Mouse (Mus musculus): ENCODE results near the gene Stx8.

Gene Stx8

GRCm38 (mm10) chr11:68083562-68083961, 117.6 kb downstream of the Stx8 start:
- DNase-seq (ENCODE audit: low spot score in 2 of 2), result no peak

GRCm38 (mm10) chr11:68086221-68086620, 120.2 kb downstream of the Stx8 start:
- no peak for DNase-seq (ENCODE audit: low spot score in 2 of 2)

GRCm38 (mm10) chr11:68089426-68089825, 123.4 kb downstream of the Stx8 start:
- no peak for DNase-seq (ENCODE audit: low spot score in 2 of 2)

GRCm38 (mm10) chr11:68089885-68090592, 124.0 kb downstream of the Stx8 start:
- no peak for DNase-seq (ENCODE audit: low spot score in 2 of 2)

DNA sequence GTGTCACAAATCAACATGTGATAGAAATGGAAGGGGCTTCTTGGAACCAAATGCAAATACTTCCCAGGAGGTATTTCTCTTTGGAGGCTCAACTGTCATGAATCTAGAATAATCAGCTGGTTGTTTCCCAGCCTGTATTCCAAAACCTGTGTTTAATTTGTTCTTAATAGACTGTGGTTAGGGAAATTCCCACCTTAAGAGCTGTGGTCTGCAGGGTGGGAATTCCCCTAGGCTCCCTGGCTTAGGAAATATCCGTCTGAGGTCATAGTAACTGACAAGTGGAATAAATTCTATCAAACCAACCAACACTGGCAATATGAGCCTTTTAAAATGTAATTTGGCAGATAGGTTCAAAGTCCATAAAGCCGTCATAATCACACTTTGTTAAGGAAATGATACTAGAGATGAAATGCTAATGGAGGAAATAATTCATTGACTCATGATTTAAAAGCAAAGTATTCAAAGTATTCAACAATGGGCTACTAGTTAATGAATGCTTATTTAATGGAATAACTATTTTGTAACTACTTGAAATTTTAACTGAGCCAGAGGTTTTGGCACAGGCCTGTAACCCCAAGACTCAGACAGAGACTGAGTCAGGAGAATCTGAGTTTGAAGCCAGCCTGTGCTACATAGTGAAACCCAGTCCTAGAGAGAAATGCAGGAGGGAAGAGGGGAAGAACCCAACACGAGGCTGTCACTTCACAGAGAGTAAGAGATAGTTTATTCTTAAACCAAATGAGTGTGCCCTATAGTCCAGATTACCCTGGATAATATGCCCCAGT, 126.2 kb downstream of the Stx8 start:
- DNase-seq (ENCODE audit: low spot score in 2 of 2), result no peak

DNA sequence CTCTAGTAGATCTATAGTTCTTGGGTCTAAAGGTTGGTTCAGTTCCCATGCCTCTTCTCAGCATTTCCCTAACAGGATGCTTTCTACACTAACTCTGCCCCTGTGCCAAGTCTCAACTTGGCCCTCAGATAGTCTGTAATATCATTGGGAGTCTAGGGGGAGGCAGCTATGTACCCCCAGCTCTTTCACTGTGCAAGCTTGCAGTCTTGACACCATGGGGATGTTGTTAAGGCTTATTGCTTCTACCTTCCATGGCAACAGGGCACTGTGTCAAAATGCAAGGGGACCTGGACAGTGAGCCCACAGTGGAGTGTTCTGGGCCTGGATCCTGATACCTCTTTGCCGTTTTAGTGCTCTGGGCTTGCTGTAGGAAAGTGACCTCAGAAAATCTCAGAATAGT, 135.6 kb downstream of the Stx8 start:
- DNase-seq (ENCODE audit: low spot score in 2 of 2), result no peak

DNA sequence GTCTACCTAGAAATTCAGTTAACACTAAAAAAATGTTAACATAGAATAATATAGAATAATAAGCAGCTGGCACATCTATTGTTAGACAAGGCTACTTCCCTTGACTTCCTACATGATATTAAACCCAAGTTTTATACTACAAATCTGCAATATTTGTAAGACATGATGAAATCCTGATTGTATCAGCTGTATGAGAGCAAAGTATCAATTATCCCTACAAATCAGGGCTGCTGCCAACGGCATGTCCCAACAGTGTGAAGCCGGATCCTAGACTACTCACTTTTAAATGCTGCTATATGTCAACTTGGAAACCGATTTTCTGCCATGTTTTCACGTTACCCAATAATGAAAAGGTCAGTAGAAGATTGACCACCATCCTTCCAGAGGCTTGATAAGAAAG, 137.5 kb downstream of the Stx8 start:
- DNase-seq (ENCODE audit: low spot score in 2 of 2), result no peak

DNA sequence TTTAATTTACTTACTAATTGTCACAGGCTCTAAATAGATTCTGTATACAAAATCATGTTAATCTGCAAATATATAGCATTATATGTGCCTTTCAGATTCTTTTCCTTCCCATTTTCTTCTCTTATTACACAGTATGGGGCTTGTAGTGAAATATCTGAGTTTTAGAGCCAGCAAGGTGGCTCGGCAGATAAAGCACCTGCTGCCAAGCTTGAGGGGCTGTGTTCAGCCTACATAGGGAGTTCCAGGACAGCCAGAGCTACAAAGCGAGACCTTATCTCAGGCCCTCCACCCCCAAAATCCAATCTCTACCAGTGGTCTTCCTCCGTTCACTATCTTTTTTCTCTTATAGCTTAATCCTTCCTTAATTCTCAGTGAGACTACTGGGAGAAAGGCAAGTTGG, 140.1 kb downstream of the Stx8 start:
- DNase-seq (ENCODE audit: low spot score in 2 of 2), result no peak

DNA sequence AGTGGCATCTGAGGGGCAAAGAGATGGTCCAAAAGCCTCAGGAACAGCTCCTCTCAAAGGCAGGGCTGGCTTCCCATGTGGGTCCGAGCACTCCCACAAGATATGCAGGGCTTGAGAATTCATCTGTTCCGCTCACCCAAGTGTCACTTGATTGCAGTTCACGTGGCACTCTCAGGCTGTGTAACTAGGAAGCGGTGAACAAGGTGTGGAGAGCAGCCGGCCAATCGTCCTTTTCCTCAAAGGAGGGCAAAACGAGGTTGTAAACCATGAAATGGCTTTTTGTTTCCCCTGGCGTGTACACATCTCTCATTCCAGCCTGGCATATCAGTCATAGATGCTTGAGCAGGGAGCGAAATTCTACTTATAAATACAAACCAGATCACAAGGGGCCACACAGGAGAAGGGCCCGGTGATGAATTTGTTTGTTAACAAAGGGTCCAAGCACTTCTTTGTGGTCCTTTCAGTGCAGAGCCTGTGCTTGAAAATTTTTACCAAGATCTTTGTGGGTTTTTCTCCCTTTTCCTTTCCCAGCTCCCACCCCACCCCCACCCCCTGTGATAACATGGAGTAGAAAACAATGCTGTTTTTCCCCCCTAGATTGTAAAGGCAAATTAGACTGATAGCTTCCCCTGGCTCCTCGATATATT, 147.6 kb downstream of the Stx8 start:
- no peak for DNase-seq (ENCODE audit: low spot score in 2 of 2)

GRCm38 (mm10) chr11:68114202-68114601, 148.2 kb downstream of the Stx8 start:
- DNase-seq (ENCODE audit: low spot score in 2 of 2), result no peak

- no peak for DNase-seq (ENCODE audit: low spot score in 2 of 2)
These were observed 150.2 kb downstream of the Stx8 start for GRCm38 (mm10) chr11:68116157-68116556.

DNA sequence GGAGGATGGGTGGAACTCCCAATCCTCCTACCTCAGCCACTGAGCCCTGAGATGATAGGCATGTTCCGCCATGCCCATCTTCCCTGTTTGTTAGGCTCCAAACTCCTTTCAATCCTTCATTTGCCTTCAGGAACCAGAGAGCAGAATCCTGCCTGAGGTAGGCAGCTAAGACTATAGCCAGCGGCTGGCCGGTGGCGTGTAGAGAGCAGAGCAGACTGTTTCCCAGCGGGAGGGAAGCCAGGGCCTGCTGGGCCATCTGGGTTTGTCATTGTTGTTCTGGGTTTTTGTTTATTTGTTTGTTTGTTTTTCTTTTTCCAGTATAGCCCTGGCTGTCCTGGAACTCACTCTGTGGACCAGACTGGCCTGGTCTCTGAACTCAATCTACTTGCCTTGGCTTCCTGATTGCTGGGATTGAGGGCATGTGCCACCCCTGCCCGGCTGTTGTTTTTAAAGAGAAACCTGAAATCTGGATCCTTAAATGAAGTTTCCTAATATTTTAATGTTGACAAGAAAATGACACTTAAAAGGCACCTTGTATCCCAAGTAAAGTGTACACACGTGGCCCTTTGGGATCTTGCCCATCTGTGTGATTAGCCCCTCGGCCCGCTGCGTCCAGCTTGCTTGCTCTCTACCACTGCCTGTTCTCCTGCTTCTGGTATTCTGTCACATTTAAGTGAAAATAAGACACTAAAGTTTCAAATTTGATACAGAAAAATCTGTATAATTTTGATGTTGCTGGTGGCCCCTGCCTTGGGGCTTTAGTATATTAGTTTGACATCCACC, 152.1 kb downstream of the Stx8 start:
- peak in 1 of 2 experiments; percentile 11 for DNase-seq (ENCODE audit: low spot score in 2 of 2)

DNA sequence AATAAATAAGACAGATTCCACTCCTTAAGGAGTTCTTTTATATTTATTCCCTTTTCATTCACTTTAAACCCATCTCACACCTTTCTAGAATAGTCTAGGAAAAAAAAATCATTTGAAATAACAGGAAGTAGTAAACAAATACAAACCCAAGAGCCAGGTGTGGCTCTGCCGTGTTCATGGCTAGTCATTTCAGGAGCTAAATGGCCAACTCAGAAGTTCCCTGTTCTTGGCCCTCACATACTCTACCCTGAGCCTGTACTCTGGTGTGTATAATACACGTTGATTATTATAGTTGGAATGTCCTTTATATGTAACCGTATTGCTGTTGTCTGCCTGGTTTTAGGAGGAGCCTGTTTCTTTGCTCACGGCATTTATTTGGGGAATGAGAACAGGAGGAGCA, 152.7 kb downstream of the Stx8 start:
- no peak for DNase-seq (ENCODE audit: low spot score in 2 of 2)

GRCm38 (mm10) chr11:68119136-68119535, 153.1 kb downstream of the Stx8 start:
- no peak for DNase-seq (ENCODE audit: low spot score in 2 of 2)

DNA sequence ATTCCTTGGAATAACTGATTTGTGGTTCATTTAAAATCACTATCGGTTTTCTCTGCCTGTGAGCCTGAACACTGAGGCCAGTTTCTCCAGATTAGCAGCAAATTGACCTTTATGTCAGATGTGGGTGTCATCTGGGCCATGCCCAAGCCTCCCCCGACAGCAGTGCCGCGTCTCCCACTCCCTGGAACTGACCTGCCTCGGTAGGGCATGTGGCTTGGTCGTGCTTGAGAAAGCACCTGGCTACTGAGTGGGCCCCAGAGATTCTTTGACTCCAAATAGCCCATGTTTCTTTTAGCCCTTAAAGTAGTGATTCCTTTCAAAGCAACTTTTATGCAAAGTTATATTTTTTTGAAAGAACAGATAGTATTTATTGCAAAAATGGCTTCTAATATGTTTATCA, 155.3 kb downstream of the Stx8 start:
- no peak for DNase-seq (ENCODE audit: low spot score in 2 of 2)

GRCm38 (mm10) chr11:68121660-68122059, 155.7 kb downstream of the Stx8 start:
- DNase-seq (ENCODE audit: low spot score in 2 of 2), result no peak

GRCm38 (mm10) chr11:68126071-68126470, 160.1 kb downstream of the Stx8 start:
- DNase-seq (ENCODE audit: low spot score in 2 of 2), result no peak

DNA sequence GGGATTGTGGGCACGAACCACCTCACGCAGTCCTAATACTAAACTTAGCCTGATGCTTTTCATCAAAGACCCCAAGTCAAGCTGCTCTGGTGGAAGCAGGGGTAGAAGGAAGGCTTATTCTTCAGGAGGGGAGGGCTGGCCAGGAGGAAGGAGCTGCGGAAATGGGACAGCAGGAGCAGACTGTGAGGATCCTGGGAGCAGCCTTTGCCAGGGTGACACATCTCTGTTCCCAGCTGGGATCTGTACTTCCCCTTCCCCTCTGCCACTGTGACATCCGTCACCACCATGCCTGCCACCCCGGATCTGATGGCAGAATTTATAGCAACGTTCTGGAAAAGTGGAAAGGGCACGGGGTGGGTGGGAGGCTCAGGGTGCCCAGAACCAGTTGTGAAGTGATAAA, 168.5 kb downstream of the Stx8 start:
- DNase-seq (ENCODE audit: low spot score in 2 of 2), result no peak

GRCm38 (mm10) chr11:68135350-68135749, 169.4 kb downstream of the Stx8 start:
- DNase-seq (ENCODE audit: low spot score in 2 of 2), result no peak

- DNase-seq (ENCODE audit: low spot score in 2 of 2), result no peak
These were observed 170.7 kb downstream of the Stx8 start for GRCm38 (mm10) chr11:68136687-68137086.

DNA sequence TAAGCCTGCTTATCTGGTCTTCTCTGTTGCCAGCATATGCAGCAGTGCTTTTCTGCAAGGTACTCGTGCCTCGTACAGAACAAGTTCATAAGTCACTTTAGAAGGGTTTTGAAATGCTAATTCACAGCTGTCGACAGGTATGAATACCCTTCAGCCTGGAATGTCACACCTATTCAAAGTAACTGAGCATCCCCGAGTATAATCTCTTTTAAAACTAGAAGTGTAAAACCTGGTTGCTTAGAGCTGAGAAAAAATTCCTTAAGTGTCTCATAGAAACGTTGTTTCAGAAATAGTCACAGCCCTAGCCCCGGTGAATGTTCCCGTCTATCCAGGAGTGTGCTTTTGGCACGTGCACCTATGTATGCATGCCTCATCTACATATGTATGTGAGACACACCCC, 176.3 kb downstream of the Stx8 start:
- DNase-seq (ENCODE audit: low spot score in 2 of 2), result no peak

Measured in cerebellum, postnatal 4 days (tissue).